Mouse (Mus musculus) heart, postnatal 14 days (tissue): Measurements from ENCODE around the gene Map2k3. TPM values are rescaled to one million over a fixed set of nuclear protein-coding genes. Genes with fewer than 3 reads are reported as not detected.
"Not testable (repeated sequence)": the region's sequence is repeated elsewhere in the genome, so short reads cannot be mapped to it uniquely, and the experiment has no call there.

Experiments
- DNase-seq, 2 experiments: peaks; one replicate each; pipeline ENCODE4 v3.0.0; 2021 to 2022
- intact Hi-C: fragments of 180-260 bp; cut with DNase I; formaldehyde crosslinking; loops from one replicate; pipeline ENCODE4 v1.15.1; 2025
- long read RNA-seq, 2 experiments: library from polyadenylated mRNA; stranded (forward); transcript quantifications; one replicate each; pipeline ENCODE4 v2.0.0; 2021
- total RNA-seq, 2 experiments: library from RNA; stranded (reverse); gene quantifications; 2 replicates each; pipeline ENCODE4 v1.2.3; 2021

Gene Map2k3
- 10 to 100 TPM; 71.2 to 77.8 TPM for total RNA-seq
- long read RNA-seq, experiment 1, transcript Map2k3-201 (12 exons, 2,198 nt) = major isoform, 192 of 214 reads
- long read RNA-seq, experiment 1, partial matches to known transcripts = 14 of 214 reads
- long read RNA-seq, experiment 1, other reads (novel, unspliced or antisense) = 8 of 214 reads
- long read RNA-seq, experiment 2, transcript Map2k3-201 (12 exons, 2,198 nt) = major isoform, 149 of 172 reads
- long read RNA-seq, experiment 2, partial matches to known transcripts = 8 of 172 reads
- long read RNA-seq, experiment 2, other reads (novel, unspliced or antisense) = 15 of 172 reads

- DNase-seq = peak; percentile 96 to 97
- intact Hi-C loops = no loop called here
Measured at GRCm38 (mm10) chr11:60931869-60932481, at the start of gene Map2k3. TSS of gene Map2k3 (plus strand) at chr11:60932033.

GRCm38 (mm10) chr11:60882386-60882785 is 49.4 kb upstream of the Map2k3 start:
- no peak for DNase-seq
- intact Hi-C loops = no loop called here

GRCm38 (mm10) chr11:60886986-60887385 is 44.8 kb upstream of the Map2k3 start:
- DNase-seq, intact Hi-C loops: not testable (repeated sequence)

GRCm38 (mm10) chr11:60889861-60890260 is 42.0 kb upstream of the Map2k3 start:
- intact Hi-C loops = no loop called here
- no peak for DNase-seq

- intact Hi-C loops = no loop called here
- DNase-seq = no peak
Measured at GRCm38 (mm10) chr11:60890286-60890685, 41.5 kb upstream of the Map2k3 start.

- no peak for DNase-seq
- intact Hi-C loops = no loop called here
Measured at GRCm38 (mm10) chr11:60890744-60891143, 41.1 kb upstream of the Map2k3 start.

- intact Hi-C loops = no loop called here
- no peak for DNase-seq
Measured at GRCm38 (mm10) chr11:60895915-60896314, 35.9 kb upstream of the Map2k3 start.

GRCm38 (mm10) chr11:60902001-60902400 is 29.8 kb upstream of the Map2k3 start:
- DNase-seq = no peak
- intact Hi-C loops = no loop called here

GRCm38 (mm10) chr11:60902486-60902885 is 29.3 kb upstream of the Map2k3 start:
- intact Hi-C loops = no loop called here
- DNase-seq = no peak

GRCm38 (mm10) chr11:60903661-60904061 is 28.2 kb upstream of the Map2k3 start:
- intact Hi-C loops = no loop called here
- DNase-seq = no peak

- DNase-seq = no peak
- intact Hi-C loops = loop anchor here (5.0 kb wide), 1 partner anchor 187 kb away; no protein-coding TSS in a partner anchor
Measured at GRCm38 (mm10) chr11:60905407-60906120, 26.3 kb upstream of the Map2k3 start.

GRCm38 (mm10) chr11:60906449-60906848 is 25.4 kb upstream of the Map2k3 start:
- intact Hi-C loops = loop anchor here (5.0 kb wide), 1 partner anchor 186 kb away; no protein-coding TSS in a partner anchor
- no peak for DNase-seq

- peak in 1 of 2 experiments; percentile 25 for DNase-seq
- intact Hi-C loops = loop anchor here (5.0 kb wide), 1 partner anchor 184 kb away; no protein-coding TSS in a partner anchor
Measured at GRCm38 (mm10) chr11:60908073-60908472, 23.8 kb upstream of the Map2k3 start.

- no peak for DNase-seq
- intact Hi-C loops = loop anchor here (5.0 kb wide), 1 partner anchor 183 kb away; no protein-coding TSS in a partner anchor
Measured at GRCm38 (mm10) chr11:60909626-60910025, 22.2 kb upstream of the Map2k3 start.

GRCm38 (mm10) chr11:60912525-60912973 is 19.3 kb upstream of the Map2k3 start:
- no peak for DNase-seq
- intact Hi-C loops = no loop called here

GRCm38 (mm10) chr11:60913301-60914196 is 18.3 kb upstream of the Map2k3 start:
- DNase-seq = peak; percentile 92 to 94
- intact Hi-C loops = no loop called here

- no peak for DNase-seq
- intact Hi-C loops = no loop called here
Measured at GRCm38 (mm10) chr11:60914491-60914890, 17.3 kb upstream of the Map2k3 start, which contains the start of gene Natd1. TSS of gene Natd1 (minus strand) at chr11:60914750.

GRCm38 (mm10) chr11:60915201-60915600 is 16.6 kb upstream of the Map2k3 start:
- no peak for DNase-seq
- intact Hi-C loops = no loop called here

GRCm38 (mm10) chr11:60920021-60920420 is 11.8 kb upstream of the Map2k3 start:
- intact Hi-C loops = no loop called here
- no peak for DNase-seq

- intact Hi-C loops = no loop called here
- DNase-seq = no peak
Measured at GRCm38 (mm10) chr11:60922195-60922594, 9.6 kb upstream of the Map2k3 start.
